Mouse (Mus musculus) stomach, postnatal 0 days (tissue): ENCODE results near the gene Nfib.

ENCODE experiments used
- CTCF ChIP-seq: IDR thresholded peaks from 2 replicates; pipeline ENCODE4 v1.5.1; 2016; ENCODE audit warnings: antibody characterized with exemption, low read depth, mild to moderate bottlenecking, moderate library complexity
- EP300 ChIP-seq: optimal IDR thresholded peaks from 2 replicates; pipeline ENCODE3; 2016; ENCODE audit warnings: antibody characterized with exemption

GRCm38 (mm10) chr4:82302901-82303300, 402.6 kb downstream of the Nfib start:
- TF ChIP-seq CTCF (no peak), EP300 (no peak)
